Mouse (Mus musculus) cerebellum, adult 2 months (tissue): ENCODE data around the gene Per1.

Experiments used
- CTCF ChIP-seq: fragments of 200-500 bp; IDR thresholded peaks from 2 replicates; pipeline ENCODE4 v1.5.1; 2011; ENCODE audit warnings: low read depth, mild to moderate bottlenecking, control low read depth, low read length, moderate library complexity, borderline replicate concordance; ENCODE audit not compliant: insufficient read depth
- POLR2A ChIP-seq: fragments of 200-500 bp; IDR thresholded peaks from 2 replicates; pipeline ENCODE4 v1.6.1; 2011; ENCODE audit warnings: low read length, control low read depth, borderline replicate concordance; ENCODE audit not compliant: insufficient read depth

GRCm38 (mm10) chr11:69116843-69117242 is 21.8 kb downstream of the Per1 start:
- TF ChIP-seq CTCF (no peak), POLR2A (no peak)
